Mouse (Mus musculus) midbrain, embryonic 16.5 days (tissue): ENCODE measurements at regions not wholly inside any gene's neighbourhood (a gene's known extent, or its start where the extent isn't known, plus 50 kb on each side); places are given as distances from the start of the nearest gene placed in this dataset.

Experiments
- ATAC-seq: fragments of 200-750 bp; cut with Nextera tagmentation; 2 replicates; pipeline ENCODE4 v1.8.0; 2017; ENCODE audit warnings: moderate TSS enrichment
- H3K27ac ChIP-seq: fragments of 300-500 bp; sonication (generic); 2 replicates; pipeline ENCODE4 v1.5.1; 2014; ENCODE audit warnings: mild to moderate bottlenecking, low read length, mixed read lengths
- H3K27me3 ChIP-seq: fragments of 300-500 bp; sonication (generic); 2 replicates; pipeline ENCODE4 v1.6.1; 2014; ENCODE audit warnings: low read depth, low read length, mixed read lengths; ENCODE audit not compliant: control insufficient read depth, insufficient read depth
- H3K36me3 ChIP-seq: fragments of 300-500 bp; sonication (generic); 2 replicates; pipeline ENCODE4 v1.6.1; 2014; ENCODE audit warnings: mild to moderate bottlenecking, low read length, moderate library complexity, mixed read lengths; ENCODE audit not compliant: control insufficient read depth, insufficient read depth
- H3K4me1 ChIP-seq: fragments of 300-500 bp; sonication (generic); 2 replicates; pipeline ENCODE4 v1.6.1; 2014; ENCODE audit warnings: mild to moderate bottlenecking, low read length, mixed read lengths; ENCODE audit not compliant: control insufficient read depth, insufficient read depth
- H3K4me2 ChIP-seq: fragments of 300-500 bp; sonication (generic); 2 replicates; pipeline ENCODE4 v1.6.1; 2014; ENCODE audit warnings: mild to moderate bottlenecking, low read length, mixed read lengths
- H3K4me3 ChIP-seq: fragments of 300-500 bp; sonication (generic); 2 replicates; pipeline ENCODE4 v1.5.1; 2014; ENCODE audit warnings: low read depth, mild to moderate bottlenecking, low read length, moderate library complexity, mixed read lengths
- H3K9ac ChIP-seq: fragments of 300-500 bp; sonication (generic); 2 replicates; pipeline ENCODE4 v1.6.1; 2014; ENCODE audit warnings: low read depth, low read length, mixed read lengths
- H3K9me3 ChIP-seq: fragments of 300-500 bp; sonication (generic); replicated peaks from 2 replicates; pipeline ENCODE4 v1.6.1; 2014; ENCODE audit warnings: mild to moderate bottlenecking, low read length, mixed read lengths; ENCODE audit not compliant: control insufficient read depth, poor library complexity, severe bottlenecking
- WGBS: fragments of 180-500 bp; shearing (Covaris S2); extraction: QIAGEN DNeasy Blood & Tissue Kit; methylation state at CpG from one replicate; pipeline ENCODE4 v1.1.7; 2014; 5-methylcytosine and 5-hydroxymethylcytosine counted together

GRCm38 (mm10) chr4:31395538-31395937, 568.4 kb upstream of the Map3k7 start:
- no peaks in the 10 kb centered on the region; the same call in 1 of the 2 replicates for H3K4me1 ChIP-seq
- H3K9ac ChIP-seq: no peak overlapping the region
- H3K27me3 ChIP-seq: no peaks in the 10 kb centered on the region
- H3K36me3 ChIP-seq: no peaks in the 10 kb centered on the region
- no peak overlapping the region for H3K4me2 ChIP-seq
- no peak for ATAC-seq
- no peaks in the 10 kb centered on the region for H3K9me3 ChIP-seq
- H3K27ac ChIP-seq: no peak overlapping the region
- 79% methylated on average over 4 of the region's 4 CpGs for WGBS
- H3K4me3 ChIP-seq: no peak overlapping the region

DNA sequence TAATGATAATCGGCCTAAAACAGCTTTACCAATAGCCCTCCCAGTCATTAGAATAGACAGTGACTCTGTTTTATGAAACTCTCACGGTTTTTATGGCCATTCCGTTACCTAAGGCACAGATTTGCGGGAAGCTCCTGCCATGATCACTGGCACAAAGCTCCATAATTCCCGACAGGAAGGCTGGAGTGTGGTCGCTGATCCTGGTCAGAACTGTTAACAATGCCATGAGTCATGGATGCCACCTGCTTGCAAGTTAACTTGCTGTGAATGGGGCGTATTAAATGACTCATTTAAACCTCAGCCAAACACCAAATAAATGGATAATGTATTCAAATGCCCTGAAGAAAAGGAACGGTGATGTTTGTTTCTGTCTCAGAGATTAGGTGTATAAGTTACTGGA, 559.9 kb upstream of the Map3k7 start:
- H3K4me3 ChIP-seq: no peak overlapping the region
- no peak overlapping the region for H3K27ac ChIP-seq
- no peak overlapping the region for H3K4me2 ChIP-seq
- H3K9ac ChIP-seq: no peak overlapping the region
- H3K36me3 ChIP-seq: no peaks in the 10 kb centered on the region
- WGBS: 54% methylated on average over 8 of the region's 8 CpGs
- no peak for ATAC-seq
- peaks cover 2% of the 10 kb centered on the region; the same call in 1 of the 2 replicates for H3K4me1 ChIP-seq
- no peaks in the 10 kb centered on the region for H3K27me3 ChIP-seq
- no peaks in the 10 kb centered on the region for H3K9me3 ChIP-seq

- Histone ChIP-seq H3K27ac (no peak overlapping the region), H3K27me3 (no peaks in the 10 kb centered on the region), H3K4me1 (peaks cover 2% of the 10 kb centered on the region; the same call in 1 of the 2 replicates), H3K4me3 (no peak overlapping the region), H3K4me2 (peak overlapping the region; percentile 19; the same call in 1 of the 2 replicates), H3K9me3 (no peaks in the 10 kb centered on the region), H3K9ac (no peak overlapping the region), H3K36me3 (no peaks in the 10 kb centered on the region)
- ATAC-seq: no peak
- 61% methylated on average over 16 of the region's 16 CpGs for WGBS
Measured at GRCm38 (mm10) chr4:31404840-31405714, 558.8 kb upstream of the Map3k7 start.

DNA sequence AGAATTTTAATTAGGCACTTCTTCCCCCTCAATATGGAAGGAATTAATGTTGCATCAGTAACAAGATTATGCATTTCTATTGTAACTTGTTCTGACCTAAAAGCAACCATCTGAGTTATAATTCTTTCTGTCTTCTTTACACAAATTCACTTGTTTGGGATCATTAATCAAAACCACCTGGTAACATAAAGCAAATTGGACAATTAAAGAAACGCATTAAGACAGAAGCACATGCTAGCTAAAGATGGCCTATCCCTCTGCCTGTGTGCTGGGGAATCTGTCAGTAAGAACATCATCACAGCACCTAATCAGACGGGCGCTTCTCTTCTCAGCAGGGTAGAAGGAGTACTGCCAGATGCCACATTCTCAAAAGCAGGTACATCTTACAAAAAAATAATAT, 553.7 kb upstream of the Map3k7 start:
- ATAC-seq: no peak
- Histone ChIP-seq H3K4me3 (no peak overlapping the region), H3K36me3 (no peaks in the 10 kb centered on the region), H3K27me3 (no peaks in the 10 kb centered on the region), H3K4me2 (no peak overlapping the region), H3K9me3 (no peaks in the 10 kb centered on the region), H3K9ac (no peak overlapping the region), H3K27ac (no peak overlapping the region), H3K4me1 (peaks cover 2% of the 10 kb centered on the region; the same call in 1 of the 2 replicates)
- 70% methylated on average over 3 of the region's 3 CpGs for WGBS

DNA sequence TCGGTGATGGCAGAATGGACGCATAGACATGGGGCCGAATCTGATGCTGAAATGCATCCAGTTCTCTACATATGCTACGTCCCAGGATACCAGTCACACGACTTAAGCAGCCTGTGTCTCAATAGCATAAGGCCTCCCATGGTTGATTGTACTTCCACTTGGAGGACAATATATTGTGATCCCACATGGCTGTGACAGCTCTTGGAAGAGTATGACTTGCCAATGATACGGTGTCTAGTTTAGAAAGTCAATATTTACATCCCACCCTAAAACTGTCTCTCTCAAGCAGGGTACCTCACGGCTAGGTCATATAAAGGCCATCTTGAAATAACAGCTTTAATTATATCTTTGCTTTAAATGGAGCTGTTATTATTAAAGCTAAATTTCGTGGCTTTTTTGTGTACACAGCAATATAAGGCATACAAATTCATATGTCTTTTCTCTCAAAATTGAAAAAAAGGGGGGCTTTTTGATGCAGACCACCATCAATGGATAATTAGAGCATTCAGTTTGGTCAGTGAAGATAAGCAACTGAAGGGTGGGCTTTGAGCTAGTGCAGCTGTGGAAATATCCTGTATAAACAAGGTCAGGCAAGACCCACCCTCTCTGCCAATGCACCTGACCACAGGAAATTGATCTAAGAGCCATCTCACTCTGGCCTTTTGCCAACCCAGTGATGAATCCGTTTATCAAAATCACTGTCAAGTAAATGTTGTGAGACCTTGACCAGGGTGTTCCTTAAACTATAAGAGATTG, 551.9 kb upstream of the Map3k7 start:
- H3K4me3 ChIP-seq: no peak overlapping the region
- WGBS: 87% methylated on average over 9 of the region's 9 CpGs
- H3K4me1 ChIP-seq: peaks cover 2% of the 10 kb centered on the region; the same call in 1 of the 2 replicates
- no peaks in the 10 kb centered on the region for H3K36me3 ChIP-seq
- H3K27me3 ChIP-seq: no peaks in the 10 kb centered on the region
- H3K9me3 ChIP-seq: no peaks in the 10 kb centered on the region
- ATAC-seq: no peak
- no peak overlapping the region for H3K9ac ChIP-seq
- no peak overlapping the region for H3K27ac ChIP-seq
- no peak overlapping the region for H3K4me2 ChIP-seq

DNA sequence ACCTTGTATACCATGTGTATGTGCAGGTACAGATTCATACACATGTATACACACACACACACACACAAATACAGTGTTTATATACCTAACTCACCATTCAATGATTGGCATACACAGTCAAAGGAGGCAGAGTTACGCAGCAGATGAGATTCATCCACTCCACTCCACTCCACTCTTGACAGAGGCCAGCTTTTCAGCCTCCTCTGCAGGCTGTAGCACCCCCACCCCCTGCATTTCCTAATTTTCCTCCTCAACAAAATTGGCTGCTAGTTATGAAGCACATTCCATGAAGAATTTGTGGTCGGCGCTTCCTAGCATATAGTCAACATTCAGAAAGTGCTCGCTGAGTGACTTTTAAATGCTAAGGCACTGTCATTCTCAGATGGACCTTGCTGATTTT, 546.7 kb upstream of the Map3k7 start:
- H3K27me3 ChIP-seq: no peaks in the 10 kb centered on the region
- H3K4me2 ChIP-seq: no peak overlapping the region
- no peak overlapping the region for H3K4me3 ChIP-seq
- H3K4me1 ChIP-seq: peaks cover 2% of the 10 kb centered on the region; the same call in 1 of the 2 replicates
- no peaks in the 10 kb centered on the region for H3K36me3 ChIP-seq
- WGBS: 97% methylated on average over 4 of the region's 4 CpGs
- no peak for ATAC-seq
- no peak overlapping the region for H3K27ac ChIP-seq
- no peaks in the 10 kb centered on the region for H3K9me3 ChIP-seq
- no peak overlapping the region for H3K9ac ChIP-seq

DNA sequence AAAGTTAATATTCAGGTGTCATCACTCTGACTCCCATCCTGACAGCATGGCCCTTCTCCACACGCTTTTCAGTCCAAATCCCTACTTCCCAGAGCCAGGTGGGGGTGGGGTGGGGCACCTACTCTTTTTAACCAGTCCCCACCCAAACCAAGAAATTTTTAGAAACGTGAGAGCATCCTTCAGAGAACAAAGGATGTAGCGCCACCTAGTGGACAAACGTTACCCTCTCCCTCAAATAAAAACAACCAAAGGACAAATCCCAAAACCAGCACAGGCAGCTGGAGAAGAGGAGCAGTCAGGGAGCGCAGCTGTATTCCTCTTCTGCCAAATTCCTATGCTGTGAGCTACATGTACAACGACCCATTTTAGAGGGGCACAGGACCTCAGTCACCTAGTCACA, 544.7 kb upstream of the Map3k7 start:
- no peak overlapping the region for H3K9ac ChIP-seq
- H3K27me3 ChIP-seq: no peaks in the 10 kb centered on the region
- ATAC-seq: peak; percentile 63
- H3K4me3 ChIP-seq: no peak overlapping the region
- H3K9me3 ChIP-seq: no peaks in the 10 kb centered on the region
- WGBS: 9% methylated on average over 6 of the region's 6 CpGs
- no peak overlapping the region for H3K4me2 ChIP-seq
- H3K36me3 ChIP-seq: no peaks in the 10 kb centered on the region
- H3K27ac ChIP-seq: peak overlapping the region; percentile 58; the same call in 1 of the 2 replicates
- peaks cover 2% of the 10 kb centered on the region; the same call in 1 of the 2 replicates for H3K4me1 ChIP-seq

- Histone ChIP-seq H3K27me3 (no peaks in the 10 kb centered on the region), H3K9ac (no peak overlapping the region), H3K27ac (no peak overlapping the region), H3K4me1 (peaks cover 2% of the 10 kb centered on the region; the same call in 1 of the 2 replicates), H3K4me2 (no peak overlapping the region), H3K9me3 (no peaks in the 10 kb centered on the region), H3K4me3 (no peak overlapping the region), H3K36me3 (no peaks in the 10 kb centered on the region)
- ATAC-seq: no peak
- WGBS: 87% methylated on average over 9 of the region's 9 CpGs
Measured at GRCm38 (mm10) chr4:31420167-31420566, 543.7 kb upstream of the Map3k7 start.

DNA sequence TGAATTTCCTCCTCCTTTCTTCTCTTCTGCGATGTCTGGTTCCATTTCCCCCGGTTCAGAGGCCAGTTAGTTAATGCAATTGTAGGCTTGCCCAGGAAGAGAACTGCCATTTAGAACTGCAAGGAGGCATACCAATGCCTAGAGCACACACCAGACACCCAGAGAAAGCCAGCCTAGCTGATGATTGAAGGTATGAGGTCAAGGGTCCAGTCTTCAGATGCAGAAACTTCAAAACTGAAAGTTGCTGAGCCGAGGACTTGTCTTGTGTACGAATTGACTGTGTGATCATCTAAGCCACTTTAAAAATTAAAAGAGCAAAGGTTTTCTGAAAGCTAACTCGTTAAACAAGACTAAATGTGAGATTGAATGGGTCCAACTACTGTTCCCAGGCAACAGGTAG, 542.5 kb upstream of the Map3k7 start:
- no peaks in the 10 kb centered on the region for H3K27me3 ChIP-seq
- H3K4me3 ChIP-seq: no peak overlapping the region
- H3K27ac ChIP-seq: no peak overlapping the region
- H3K4me2 ChIP-seq: no peak overlapping the region
- H3K9me3 ChIP-seq: no peaks in the 10 kb centered on the region
- peaks cover 2% of the 10 kb centered on the region; the same call in 1 of the 2 replicates for H3K4me1 ChIP-seq
- WGBS: 84% methylated on average over 5 of the region's 5 CpGs
- no peak for ATAC-seq
- H3K9ac ChIP-seq: no peak overlapping the region
- H3K36me3 ChIP-seq: no peaks in the 10 kb centered on the region
